Mouse (Mus musculus) gastrocnemius, postnatal 36 days (tissue): ENCODE results near the gene 1700006A11Rik. TPM values are rescaled to one million over a fixed set of nuclear protein-coding genes. Genes with fewer than 3 reads are reported as not detected.
"Not testable (repeated sequence)": the region's sequence is repeated elsewhere in the genome, so short reads cannot be mapped to it uniquely, and the experiment has no call there.

Source experiments
- DNase-seq, 2 experiments: peaks; one replicate each; pipeline ENCODE4 v3.0.0; 2022
- intact Hi-C: fragments of 180-260 bp; cut with DNase I; formaldehyde crosslinking; loops from one replicate; pipeline ENCODE4 v1.15.1; 2025
- long read RNA-seq, 2 experiments: library from polyadenylated mRNA; stranded (forward); transcript quantifications; one replicate each; pipeline ENCODE4 v2.0.0; 2021
- total RNA-seq, 2 experiments: library from RNA; stranded (reverse); gene quantifications; 2 replicates each; pipeline ENCODE4 v1.2.3; 2021

Gene 1700006A11Rik
- total RNA-seq = not detected
- long read RNA-seq, experiment 1 = 0 reads
- long read RNA-seq, experiment 2 = 0 reads

- intact Hi-C loops = no loop called here
Observed at GRCm38 (mm10) chr3:124425940-124426339, at the start of gene 1700006A11Rik. Gene 1700006A11Rik, minus strand, starts transcription at chr3:124426040.

DNA sequence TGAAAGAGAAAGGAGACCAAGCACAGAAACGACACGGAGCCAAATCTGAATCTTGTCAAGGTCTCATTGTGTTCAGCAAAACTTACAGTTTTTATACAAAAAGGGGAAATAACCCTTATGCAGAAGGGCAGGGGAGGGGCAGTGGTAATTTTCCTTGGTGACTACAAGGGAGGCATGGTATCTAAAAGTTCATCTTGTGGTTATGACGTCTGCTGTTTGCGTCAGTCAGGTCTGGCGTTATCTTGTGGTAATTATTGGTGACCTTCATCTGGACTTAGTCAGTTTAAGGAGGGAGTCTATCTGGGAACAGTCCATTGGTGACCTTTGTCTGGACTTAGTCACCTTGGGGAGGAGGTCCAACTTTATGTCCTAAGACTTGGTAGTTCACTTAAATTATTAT, 48.5 kb upstream of the 1700006A11Rik start:
- DNase-seq, intact Hi-C loops: not testable (repeated sequence)

More at GRCm38 (mm10) chr3:124425940-124426339, at the start of gene 1700006A11Rik:
- DNase-seq = no peak

DNA sequence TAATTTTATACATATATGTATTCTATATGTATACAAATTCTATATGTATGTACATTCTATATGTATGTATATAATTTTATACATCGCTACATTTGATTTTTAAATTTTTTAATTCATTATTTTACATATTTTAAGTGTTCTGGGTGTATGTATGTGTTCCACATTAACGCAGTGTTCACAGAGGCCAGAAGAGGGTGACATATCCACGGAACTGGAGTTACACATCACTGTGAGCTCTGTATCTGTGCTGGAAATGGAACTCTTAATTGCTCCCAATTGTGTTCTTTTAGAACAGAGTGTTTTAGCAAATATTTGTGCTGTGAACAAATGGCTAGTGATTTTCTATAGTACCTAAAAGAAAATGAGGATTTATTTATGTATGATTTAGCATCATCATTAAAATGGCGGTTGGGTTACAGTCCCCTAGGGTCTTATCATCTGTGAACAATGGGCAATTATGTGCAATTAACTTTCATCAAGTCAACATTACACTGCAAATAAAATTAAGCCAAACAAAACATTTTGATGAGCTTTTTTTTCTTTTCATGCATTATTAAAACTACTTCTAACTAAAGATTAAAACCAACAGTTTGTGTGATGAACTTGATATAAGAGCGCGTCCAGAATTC, 40.4 kb upstream of the 1700006A11Rik start:
- DNase-seq = no peak
- intact Hi-C loops = no loop called here

DNA sequence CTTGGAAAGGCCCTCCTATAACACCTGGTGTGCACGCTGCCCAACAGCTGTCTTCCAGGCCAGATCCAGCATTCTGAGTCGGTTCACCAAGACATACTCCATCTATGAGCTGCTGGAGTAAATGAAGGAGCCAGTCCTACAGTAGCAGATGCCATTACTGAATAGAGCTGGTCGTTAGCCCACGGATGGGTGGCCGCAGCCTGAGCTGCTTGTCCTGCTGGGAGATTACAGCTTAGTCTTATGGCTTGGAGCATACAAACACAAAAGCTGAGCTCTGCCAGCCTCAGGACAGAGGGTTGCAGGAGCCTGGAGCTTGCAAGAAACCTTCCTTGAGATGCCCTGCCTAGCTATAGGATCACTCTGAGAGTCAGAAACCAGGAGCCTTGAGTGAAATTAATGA, 33.6 kb downstream of the 1700006A11Rik start:
- intact Hi-C loops = no loop called here
- no peak for DNase-seq

DNA sequence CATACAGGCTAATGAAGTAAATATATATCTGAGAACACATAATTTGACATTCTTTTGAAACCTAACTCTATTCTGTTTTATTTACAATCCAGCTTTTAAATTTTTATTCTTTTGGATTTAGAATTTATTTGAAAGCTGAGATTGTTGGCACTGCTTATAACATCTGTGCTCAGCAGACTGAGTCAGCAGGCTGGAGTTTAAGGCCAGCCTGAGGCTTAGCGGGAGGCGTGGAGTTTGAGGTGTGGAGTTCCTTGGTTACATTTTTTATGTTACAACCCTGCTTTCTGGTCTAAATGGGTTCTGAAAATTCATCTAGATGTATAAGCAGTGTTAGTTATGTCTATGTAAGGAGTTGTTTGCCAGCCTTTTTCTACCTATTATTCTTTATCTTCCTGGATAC, 35.7 kb downstream of the 1700006A11Rik start:
- intact Hi-C loops = no loop called here
- DNase-seq = no peak

- intact Hi-C loops = no loop called here
- no peak for DNase-seq
Observed at GRCm38 (mm10) chr3:124389650-124390049, 36.2 kb downstream of the 1700006A11Rik start.

DNA sequence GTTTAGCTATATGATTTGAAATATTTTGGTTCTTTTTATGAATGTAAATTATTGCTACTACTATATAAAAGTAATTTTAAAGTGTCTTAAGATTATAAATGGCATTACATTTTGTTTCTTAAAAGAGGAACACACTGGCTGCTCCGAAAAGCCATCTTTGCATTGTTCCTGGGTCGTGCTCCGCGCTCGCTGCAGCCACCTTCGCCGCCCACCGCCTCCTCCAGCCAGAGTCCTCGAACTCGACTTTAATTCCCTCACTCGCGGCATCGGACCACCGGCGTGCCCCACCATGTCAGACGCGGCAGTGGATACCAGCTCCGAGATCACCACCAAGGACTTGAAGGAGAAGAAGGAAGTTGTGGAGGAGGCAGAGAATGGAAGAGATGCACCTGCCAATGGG, 40.5 kb downstream of the 1700006A11Rik start:
- intact Hi-C loops, DNase-seq: not testable (repeated sequence)

GRCm38 (mm10) chr3:124372031-124372430, 53.8 kb downstream of the 1700006A11Rik start:
- intact Hi-C loops = no loop called here
- no peak for DNase-seq

DNA sequence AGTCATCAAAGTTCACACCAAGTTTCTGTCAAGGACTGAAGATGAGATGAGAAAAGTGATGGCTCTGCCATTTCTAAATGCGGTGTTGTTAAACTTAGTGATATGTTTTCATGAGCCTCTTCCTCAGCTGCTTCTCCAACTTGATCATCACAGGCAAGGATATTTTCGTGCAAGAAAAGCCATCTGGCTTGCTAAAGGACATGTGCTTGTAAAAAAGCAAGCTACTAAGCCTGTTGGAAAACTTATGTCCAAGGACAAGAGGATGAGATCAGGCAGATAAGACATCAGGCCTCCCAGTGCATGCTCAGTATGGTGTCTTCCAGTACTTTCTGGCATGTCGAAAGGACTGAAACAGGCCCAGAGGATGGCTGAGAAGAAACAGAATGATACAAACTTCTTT, 68.3 kb downstream of the 1700006A11Rik start:
- intact Hi-C loops = no loop called here
- DNase-seq = no peak

Other genes with a start within 250 kb of the 1700006A11Rik start
- gene Tram1l1, start 105.2 kb downstream of the 1700006A11Rik start, total RNA-seq = under 1 TPM in 1 of 2 experiments, not detected in 1; 0.05 TPM
- gene 1700003H04Rik, start 155.1 kb upstream of the 1700006A11Rik start, total RNA-seq = not detected